Mouse (Mus musculus) thymus, postnatal 0 days (tissue): Measurements from ENCODE around the gene Polr2a. TPM values are rescaled to one million over a fixed set of nuclear protein-coding genes. Genes with fewer than 3 reads are reported as not detected.

Experiments used
- polyA plus RNA-seq: library from polyadenylated mRNA; unstranded; fragments of >200 nt; fragmentation: Nextera tagmentation; extraction: Ambion mirVana; gene quantifications from 2 replicates; pipeline ENCODE4 v1.2.1, GENCODE M21; 2015

Polr2a gene
- polyA plus RNA-seq, 1 experiment from 2014 or later, result 22.4 TPM

Other genes with a start within 250 kb of the Polr2a start
- 0.12 and 0.20 TPM in 2 replicates for gene Dnah2, start 209.5 kb downstream of the Polr2a start, polyA plus RNA-seq
- gene Efnb3, start 198.4 kb downstream of the Polr2a start, polyA plus RNA-seq, result 0.61 and 0.77 TPM in 2 replicates
- gene Wrap53, start 178.4 kb downstream of the Polr2a start, polyA plus RNA-seq, result 27.0 and 30.6 TPM in 2 replicates
- 138 and 165 TPM in 2 replicates for gene Trp53, start 178.3 kb downstream of the Polr2a start, polyA plus RNA-seq
- gene Atp1b2, start 152.7 kb downstream of the Polr2a start, polyA plus RNA-seq, result 1.7 and 1.8 TPM in 2 replicates
- 0.13 TPM in 1 of 2 replicates, not detected in the other for gene Shbg, start 140.7 kb downstream of the Polr2a start, polyA plus RNA-seq
- gene Sat2, start 136.6 kb downstream of the Polr2a start, polyA plus RNA-seq, result 3.5 and 4.3 TPM in 2 replicates
- 18.4 and 26.6 TPM in 2 replicates for gene Fxr2, start 125.6 kb downstream of the Polr2a start, polyA plus RNA-seq
- 0.15 and 0.22 TPM in 2 replicates for gene Sox15, start 103.3 kb downstream of the Polr2a start, polyA plus RNA-seq
- gene Mpdu1, start 96.0 kb downstream of the Polr2a start, polyA plus RNA-seq, result 71.1 and 75.2 TPM in 2 replicates
- gene Cd68, start 92.5 kb downstream of the Polr2a start, polyA plus RNA-seq, result 32.5 and 33.3 TPM in 2 replicates
- 560 and 602 TPM in 2 replicates for gene Eif4a1, start 86.2 kb downstream of the Polr2a start, polyA plus RNA-seq
- 60.2 and 69.1 TPM in 2 replicates for gene Senp3, start 76.6 kb downstream of the Polr2a start, polyA plus RNA-seq
- 0.31 and 0.49 TPM in 2 replicates for gene Tnfsf13, start 72.9 kb downstream of the Polr2a start, polyA plus RNA-seq
- gene Tnfsf12, start 62.8 kb downstream of the Polr2a start, polyA plus RNA-seq, result 2.6 and 2.7 TPM in 2 replicates
- 1.5 and 2.1 TPM in 2 replicates for gene Tnfsfm13, start 62.5 kb downstream of the Polr2a start, polyA plus RNA-seq
- gene Slc35g3, start 3.3 kb upstream of the Polr2a start, polyA plus RNA-seq, result 0.14 TPM in 1 of 2 replicates, not detected in the other
- gene Zbtb4, start 7.3 kb upstream of the Polr2a start, polyA plus RNA-seq, result 2.5 and 2.6 TPM in 2 replicates
- gene Chrnb1, start 37.3 kb upstream of the Polr2a start, polyA plus RNA-seq, result 3.2 and 3.4 TPM in 2 replicates
- 0.65 and 0.84 TPM in 2 replicates for gene Fgf11, start 43.2 kb upstream of the Polr2a start, polyA plus RNA-seq
- gene Tmem102, start 47.0 kb upstream of the Polr2a start, polyA plus RNA-seq, result 11.2 and 12.8 TPM in 2 replicates
- not detected in 2 replicates for gene Gm39566, start 56.7 kb upstream of the Polr2a start, polyA plus RNA-seq
- gene Spem2, start 59.8 kb upstream of the Polr2a start, polyA plus RNA-seq, result not detected in 2 replicates
- not detected in 2 replicates for gene Spem1, start 63.5 kb upstream of the Polr2a start, polyA plus RNA-seq
- gene Nlgn2, start 79.1 kb upstream of the Polr2a start, polyA plus RNA-seq, result 1.2 and 1.9 TPM in 2 replicates
- gene Tmem256, start 79.9 kb upstream of the Polr2a start, polyA plus RNA-seq, result 325 and 342 TPM in 2 replicates
- gene Plscr3, start 87.7 kb upstream of the Polr2a start, polyA plus RNA-seq, result 68.4 and 70.4 TPM in 2 replicates
- 1.1 and 1.5 TPM in 2 replicates for gene Tnk1, start 100.1 kb upstream of the Polr2a start, polyA plus RNA-seq
- not detected in 2 replicates for gene Tmem95, start 119.4 kb upstream of the Polr2a start, polyA plus RNA-seq
- 1.7 and 2.3 TPM in 2 replicates for gene Kctd11, start 122.8 kb upstream of the Polr2a start, polyA plus RNA-seq
- 150 and 176 TPM in 2 replicates for gene Acap1, start 136.9 kb upstream of the Polr2a start, polyA plus RNA-seq
- 19.8 and 26.0 TPM in 2 replicates for gene 2810408A11Rik, start 142.3 kb upstream of the Polr2a start, polyA plus RNA-seq
- gene Neurl4, start 142.4 kb upstream of the Polr2a start, polyA plus RNA-seq, result 6.2 and 7.5 TPM in 2 replicates
- gene Gps2, start 155.3 kb upstream of the Polr2a start, polyA plus RNA-seq, result 94.8 and 106 TPM in 2 replicates
- 2,117 and 2,260 TPM in 2 replicates for gene Eif5a, start 163.3 kb upstream of the Polr2a start, polyA plus RNA-seq
- 2.6 and 3.6 TPM in 2 replicates for gene Ybx2, start 177.2 kb upstream of the Polr2a start, polyA plus RNA-seq
- 11.7 and 11.9 TPM in 2 replicates for gene Slc2a4, start 189.6 kb upstream of the Polr2a start, polyA plus RNA-seq
- 14.4 and 14.8 TPM in 2 replicates for gene Cldn7, start 206.1 kb upstream of the Polr2a start, polyA plus RNA-seq
- gene Ctdnep1, start 222.5 kb upstream of the Polr2a start, polyA plus RNA-seq, result 24.1 and 25.6 TPM in 2 replicates
- 92.6 and 98.6 TPM in 2 replicates for gene Elp5, start 223.9 kb upstream of the Polr2a start, polyA plus RNA-seq
- 400 and 425 TPM in 2 replicates for gene Gabarap, start 232.5 kb upstream of the Polr2a start, polyA plus RNA-seq
- 52.2 and 61.3 TPM in 2 replicates for gene Phf23, start 237.1 kb upstream of the Polr2a start, polyA plus RNA-seq
- 20.6 and 21.0 TPM in 2 replicates for gene Dvl2, start 242.0 kb upstream of the Polr2a start, polyA plus RNA-seq